Mouse (Mus musculus) MEL (cell line): ENCODE data around the gene Nfkbid.

Experiments
- CTCF ChIP-seq, 3 experiments: IDR thresholded peaks in 2 of 3; conservative IDR thresholded peaks in 1 of 3; 2 replicates each; pipeline ENCODE4 v1.5.1; 2011 to 2012; ENCODE audit warnings: low read length in 3 of 3, low read depth in 2 of 3, mild to moderate bottlenecking in 2 of 3, improper control_type of control experiment in 1 of 3, inconsistent platforms in 1 of 3, mixed read lengths in 1 of 3, moderate library complexity in 1 of 3; ENCODE audit not compliant: control insufficient read depth in 1 of 3, insufficient read depth in 1 of 3, poor library complexity in 1 of 3, severe bottlenecking in 1 of 3
- MAFK ChIP-seq: IDR thresholded peaks from 2 replicates; pipeline ENCODE4 v1.6.1; 2011; ENCODE audit warnings: low read depth, mild to moderate bottlenecking, low read length, improper control_type of control experiment, borderline replicate concordance
- MAX ChIP-seq: IDR thresholded peaks from 2 replicates; pipeline ENCODE4 v1.6.1; 2011; ENCODE audit warnings: low read length, improper control_type of control experiment
- POLR2A ChIP-seq, 2 experiments: IDR thresholded peaks; 2 replicates each; pipeline ENCODE4 v1.6.1; 2011 to 2012; ENCODE audit warnings: low read length in 2 of 2, mild to moderate bottlenecking in 2 of 2, control low read depth in 1 of 2, improper control_type of control experiment in 1 of 2, low read depth in 1 of 2, moderate library complexity in 1 of 2; ENCODE audit not compliant: control insufficient read depth in 1 of 2, insufficient read depth in 1 of 2, poor library complexity in 1 of 2

DNA sequence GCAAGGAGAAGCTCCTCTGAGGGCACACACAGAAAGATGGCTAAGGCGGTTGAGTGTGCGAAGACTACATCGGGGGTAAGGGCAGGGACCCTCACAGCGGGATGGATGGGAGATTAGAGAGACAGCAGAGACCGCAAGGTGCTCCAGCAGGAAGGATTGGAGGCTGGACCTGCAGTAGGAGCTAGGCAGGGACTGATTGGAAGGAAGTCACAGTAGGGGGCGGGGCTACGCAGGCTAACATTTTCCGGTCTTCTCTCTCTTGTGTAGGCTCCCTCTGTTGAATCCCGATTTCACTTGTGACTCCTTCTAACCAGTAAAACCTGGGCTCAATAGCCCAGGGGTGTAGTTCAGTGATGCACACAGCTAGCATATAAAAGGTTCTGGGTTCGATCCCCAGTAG, 15.3 kb downstream of the Nfkbid start:
- TF ChIP-seq POLR2A (IDR thresholded peaks at IDR 0.05; ENCODE audit: control insufficient read depth in 1 of 2, insufficient read depth in 1 of 2, low read depth in 1 of 2, low read length in 2 of 2, poor library complexity in 1 of 2) (no peak), CTCF (IDR thresholded peaks at IDR 0.05 in 2 of 3, conservative IDR thresholded peaks at IDR 0.05 in 1 of 3; ENCODE audit: control insufficient read depth in 1 of 3, insufficient read depth in 1 of 3, low read depth in 2 of 3, low read length in 3 of 3, poor library complexity in 1 of 3, severe bottlenecking in 1 of 3) (no peak), MAX (no peak), MAFK (no peak)
